Mouse (Mus musculus) heart, embryonic 15.5 days (tissue): ENCODE results near the gene Zmat1. TPM values are rescaled to one million over a fixed set of nuclear protein-coding genes. Genes with fewer than 3 reads are reported as not detected.

Experiments
- ATAC-seq: fragments of 200-750 bp; cut with Nextera tagmentation; replicated peaks from 2 replicates; pipeline ENCODE4 v1.8.0; 2017; ENCODE audit warnings: low read depth, moderate TSS enrichment; ENCODE audit not compliant: insufficient number of reproducible peaks, insufficient read depth, low FRiP score
- H3K27ac ChIP-seq: fragments of 300-500 bp; sonication (generic); 2 replicates; pipeline ENCODE4 v1.5.1; 2015; ENCODE audit warnings: mild to moderate bottlenecking, inconsistent platforms
- H3K27me3 ChIP-seq: fragments of 300-500 bp; sonication (generic); 2 replicates; pipeline ENCODE4 v1.6.1; 2015; ENCODE audit warnings: inconsistent platforms
- H3K36me3 ChIP-seq: fragments of 300-500 bp; sonication (generic); 2 replicates; pipeline ENCODE4 v1.6.1; 2015; ENCODE audit warnings: mild to moderate bottlenecking, inconsistent platforms
- H3K4me1 ChIP-seq: fragments of 300-500 bp; sonication (generic); replicated peaks from 2 replicates; pipeline ENCODE4 v1.6.1; 2015; ENCODE audit warnings: inconsistent platforms
- H3K4me2 ChIP-seq: fragments of 300-500 bp; sonication (generic); 2 replicates; pipeline ENCODE4 v1.6.1; 2015; ENCODE audit warnings: inconsistent platforms, mild to moderate bottlenecking, moderate library complexity
- H3K4me3 ChIP-seq: fragments of 300-500 bp; sonication (generic); 2 replicates; pipeline ENCODE4 v1.5.1; 2015; ENCODE audit warnings: mild to moderate bottlenecking, inconsistent platforms
- H3K9ac ChIP-seq: fragments of 300-500 bp; sonication (generic); 2 replicates; pipeline ENCODE4 v1.6.1; 2015; ENCODE audit warnings: mild to moderate bottlenecking, inconsistent platforms
- H3K9me3 ChIP-seq: fragments of 300-500 bp; sonication (generic); replicated peaks from 2 replicates; pipeline ENCODE4 v1.6.1; 2016; ENCODE audit warnings: inconsistent platforms
- WGBS: fragments of 180-500 bp; shearing (Covaris S2); methylation state at CpG from one replicate; pipeline ENCODE4 v1.1.7; 2015; ENCODE audit warnings: mixed read lengths; 5-methylcytosine and 5-hydroxymethylcytosine counted together
- polyA plus RNA-seq: library from polyadenylated mRNA; unstranded; fragments of >200 nt; fragmentation: Nextera tagmentation; extraction: Ambion mirVana; gene quantifications from 2 replicates; pipeline ENCODE4 v1.2.1, GENCODE M21; 2015

Gene Zmat1
- polyA plus RNA-seq, 1 experiment from 2014 or later: 9.6 TPM

- Histone ChIP-seq H3K9ac (no peak overlapping the region), H3K4me1 (no peaks in the 10 kb centered on the region), H3K27me3 (no peaks in the 10 kb centered on the region), H3K36me3 (no peaks in the 10 kb centered on the region), H3K4me2 (no peak overlapping the region), H3K9me3 (no peaks in the 10 kb centered on the region), H3K4me3 (no peak overlapping the region), H3K27ac (no peak overlapping the region)
- no peak for ATAC-seq
Observed at GRCm38 (mm10) chrX:134925058-134925457, 84.0 kb downstream of the Zmat1 start.

GRCm38 (mm10) chrX:134923675-134924424 is 85.2 kb downstream of the Zmat1 start:
- ATAC-seq: no peak
- no peaks in the 10 kb centered on the region for H3K9me3 ChIP-seq
- H3K36me3 ChIP-seq: no peaks in the 10 kb centered on the region
- no peak overlapping the region for H3K4me3 ChIP-seq
- H3K27me3 ChIP-seq: no peaks in the 10 kb centered on the region
- H3K27ac ChIP-seq: no peak overlapping the region
- H3K9ac ChIP-seq: no peak overlapping the region
- H3K4me1 ChIP-seq: no peaks in the 10 kb centered on the region
- no peak overlapping the region for H3K4me2 ChIP-seq
- WGBS: 56% methylated on average over 7 of the region's 7 CpGs

Other genes starting within 250 kb of the Zmat1 start
- gene Armcx2, start 200.0 kb downstream of the Zmat1 start, polyA plus RNA-seq: 53.9 and 57.3 TPM in 2 replicates
- 0.29 and 0.42 TPM in 2 replicates for gene Nxf2, start 44.5 kb downstream of the Zmat1 start, polyA plus RNA-seq
- gene Gm15023, start 168.4 kb upstream of the Zmat1 start, polyA plus RNA-seq: not detected in 2 replicates
- 0.76 and 1.6 TPM in 2 replicates for gene Tceal6, start 201.5 kb upstream of the Zmat1 start, polyA plus RNA-seq